Mouse (Mus musculus): Measurements from ENCODE around the gene Nf2. TPM values are rescaled to one million over a fixed set of nuclear protein-coding genes. Genes with fewer than 3 reads are reported as not detected.

Gene Nf2
- polyA plus RNA-seq, 1 experiment from 2014 or later, result 13.5 TPM

GRCm38 (mm10) chr11:4720900-4721580 lies 128.3 kb downstream of the Nf2 start:
- H3K4me3 ChIP-seq (replicated peaks), result no peak overlapping the region
- peaks cover 9% of the 10 kb centered on the region; the same call in 1 of the 2 replicates for H3K36me3 ChIP-seq (replicated peaks)
- H3K9me3 ChIP-seq (replicated peaks), result no peaks in the 10 kb centered on the region
- ATAC-seq (ENCODE audit: insufficient read depth), result no peak
- no peaks in the 10 kb centered on the region for H3K4me1 ChIP-seq (replicated peaks)
- WGBS (ENCODE audit: insufficient replicate concordance), result 61% methylated on average over 7 of the region's 7 CpGs
- H3K9ac ChIP-seq, result no peak overlapping the region
- no peaks in the 10 kb centered on the region for H3K27me3 ChIP-seq
- H3K4me2 ChIP-seq, result no peak overlapping the region
- H3K27ac ChIP-seq (replicated peaks), result no peak overlapping the region

GRCm38 (mm10) chr11:4720393-4720792 lies 128.9 kb downstream of the Nf2 start:
- Histone ChIP-seq H3K9ac (no peak overlapping the region), H3K36me3 (replicated peaks) (peaks cover 9% of the 10 kb centered on the region; the same call in 1 of the 2 replicates), H3K4me1 (replicated peaks) (no peaks in the 10 kb centered on the region), H3K4me2 (no peak overlapping the region), H3K4me3 (replicated peaks) (no peak overlapping the region), H3K27ac (replicated peaks) (no peak overlapping the region), H3K27me3 (no peaks in the 10 kb centered on the region), H3K9me3 (replicated peaks) (no peaks in the 10 kb centered on the region)
- no peak for ATAC-seq (ENCODE audit: insufficient read depth)
- 66% methylated on average over 11 of the region's 11 CpGs for WGBS (ENCODE audit: insufficient replicate concordance)

GRCm38 (mm10) chr11:4719961-4720360 lies 129.4 kb downstream of the Nf2 start:
- Histone ChIP-seq H3K36me3 (replicated peaks) (peaks cover 9% of the 10 kb centered on the region; the same call in 1 of the 2 replicates), H3K4me2 (no peak overlapping the region), H3K4me3 (replicated peaks) (no peak overlapping the region), H3K27me3 (no peaks in the 10 kb centered on the region), H3K4me1 (replicated peaks) (no peaks in the 10 kb centered on the region), H3K9me3 (replicated peaks) (no peaks in the 10 kb centered on the region), H3K9ac (no peak overlapping the region), H3K27ac (replicated peaks) (no peak overlapping the region)
- no peak for ATAC-seq (ENCODE audit: insufficient read depth)
- WGBS (ENCODE audit: insufficient replicate concordance), result 77% methylated on average over 9 of the region's 9 CpGs

- Histone ChIP-seq H3K9me3 (replicated peaks) (no peaks in the 10 kb centered on the region), H3K4me1 (replicated peaks) (no peaks in the 10 kb centered on the region), H3K4me3 (replicated peaks) (no peak overlapping the region), H3K4me2 (no peak overlapping the region), H3K27me3 (no peaks in the 10 kb centered on the region), H3K36me3 (replicated peaks) (peaks cover 2% of the 10 kb centered on the region; the same call in 1 of the 2 replicates), H3K9ac (no peak overlapping the region), H3K27ac (replicated peaks) (no peak overlapping the region)
- no peak for ATAC-seq (ENCODE audit: insufficient read depth)
- 66% methylated on average over 5 of the region's 5 CpGs for WGBS (ENCODE audit: insufficient replicate concordance)
These were observed 130.8 kb downstream of the Nf2 start for GRCm38 (mm10) chr11:4718548-4718947.

GRCm38 (mm10) chr11:4716530-4717236 lies 132.7 kb downstream of the Nf2 start:
- Histone ChIP-seq H3K36me3 (replicated peaks) (no peaks in the 10 kb centered on the region), H3K27me3 (no peaks in the 10 kb centered on the region), H3K4me2 (no peak overlapping the region), H3K27ac (replicated peaks) (no peak overlapping the region), H3K9ac (no peak overlapping the region), H3K4me3 (replicated peaks) (no peak overlapping the region), H3K4me1 (replicated peaks) (no peaks in the 10 kb centered on the region), H3K9me3 (replicated peaks) (no peaks in the 10 kb centered on the region)
- WGBS (ENCODE audit: insufficient replicate concordance), result 73% methylated on average over 5 of the region's 5 CpGs
- no peak for ATAC-seq (ENCODE audit: insufficient read depth)

Small RNA genes within 50 kb of the gene (microRNA-seq; reads per million reads assigned to microRNA genes)
- gene Mir6918, result 1.3 reads per million

Other genes with a start within 250 kb of the Nf2 start
- not detected in 2 replicates for gene Gm11032, start 229.5 kb downstream of the Nf2 start, polyA plus RNA-seq (2015; fragmentation: Nextera tagmentation; extraction: Ambion mirVana)
- gene Ascc2, start 211.8 kb downstream of the Nf2 start, polyA plus RNA-seq (2015; fragmentation: Nextera tagmentation; extraction: Ambion mirVana), result 17.9 and 18.4 TPM in 2 replicates
- 535 and 580 TPM in 2 replicates for gene Uqcr10, start 145.2 kb downstream of the Nf2 start, polyA plus RNA-seq (2015; fragmentation: Nextera tagmentation; extraction: Ambion mirVana)
- gene Zmat5, start 144.9 kb downstream of the Nf2 start, polyA plus RNA-seq (2015; fragmentation: Nextera tagmentation; extraction: Ambion mirVana), result 22.4 and 22.5 TPM in 2 replicates
- gene Cabp7, start 102.8 kb downstream of the Nf2 start, polyA plus RNA-seq (2015; fragmentation: Nextera tagmentation; extraction: Ambion mirVana), result 0.07 TPM in 1 of 2 replicates, not detected in the other
- gene Nipsnap1, start 24.4 kb upstream of the Nf2 start, polyA plus RNA-seq (2015; fragmentation: Nextera tagmentation; extraction: Ambion mirVana), result 94.3 and 106 TPM in 2 replicates
- 13.1 and 14.0 TPM in 2 replicates for gene Thoc5, start 45.8 kb upstream of the Nf2 start, polyA plus RNA-seq (2015; fragmentation: Nextera tagmentation; extraction: Ambion mirVana)
- gene Nefh, start 98.5 kb upstream of the Nf2 start, polyA plus RNA-seq (2015; fragmentation: Nextera tagmentation; extraction: Ambion mirVana), result 0.07 and 0.10 TPM in 2 replicates
- gene Ap1b1, start 137.3 kb upstream of the Nf2 start, polyA plus RNA-seq (2015; fragmentation: Nextera tagmentation; extraction: Ambion mirVana), result 76.7 and 81.9 TPM in 2 replicates
- 0.25 and 0.33 TPM in 2 replicates for gene Rasl10a, start 208.6 kb upstream of the Nf2 start, polyA plus RNA-seq (2015; fragmentation: Nextera tagmentation; extraction: Ambion mirVana)
- gene Gas2l1, start 215.8 kb upstream of the Nf2 start, polyA plus RNA-seq (2015; fragmentation: Nextera tagmentation; extraction: Ambion mirVana), result 12.1 and 16.8 TPM in 2 replicates
- 12.0 and 13.4 TPM in 2 replicates for gene Rhbdd3, start 249.4 kb upstream of the Nf2 start, polyA plus RNA-seq (2015; fragmentation: Nextera tagmentation; extraction: Ambion mirVana)
- 255 and 279 TPM in 2 replicates for gene Ewsr1, start 249.7 kb upstream of the Nf2 start, polyA plus RNA-seq (2015; fragmentation: Nextera tagmentation; extraction: Ambion mirVana)

Data from liver, embryonic 15.5 days (tissue).